Mouse (Mus musculus): Measurements from ENCODE around the gene Serinc5.

The Serinc5 gene

DNA sequence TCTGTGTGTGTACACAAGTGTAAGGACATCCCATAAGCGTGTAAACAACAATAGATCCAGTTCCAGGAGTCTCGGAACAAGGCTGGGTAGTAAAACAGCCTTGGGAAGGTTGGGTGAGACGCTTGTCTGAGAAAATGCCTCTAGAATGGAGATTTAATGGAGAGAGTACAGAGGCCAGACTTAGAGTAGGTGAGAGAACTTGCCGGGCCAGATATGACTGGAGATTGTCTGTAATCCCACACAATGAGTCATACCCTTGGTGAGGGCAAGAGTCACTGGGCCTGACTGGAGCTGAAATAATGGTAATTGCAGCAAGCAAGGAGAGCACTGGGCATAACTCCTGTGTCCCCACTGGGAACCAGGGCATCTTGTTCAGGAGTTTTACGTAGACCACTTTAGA lies 2.2 kb downstream of the Serinc5 start:
- no peak for DNase-seq (ENCODE audit: low read depth, low spot score)

DNA sequence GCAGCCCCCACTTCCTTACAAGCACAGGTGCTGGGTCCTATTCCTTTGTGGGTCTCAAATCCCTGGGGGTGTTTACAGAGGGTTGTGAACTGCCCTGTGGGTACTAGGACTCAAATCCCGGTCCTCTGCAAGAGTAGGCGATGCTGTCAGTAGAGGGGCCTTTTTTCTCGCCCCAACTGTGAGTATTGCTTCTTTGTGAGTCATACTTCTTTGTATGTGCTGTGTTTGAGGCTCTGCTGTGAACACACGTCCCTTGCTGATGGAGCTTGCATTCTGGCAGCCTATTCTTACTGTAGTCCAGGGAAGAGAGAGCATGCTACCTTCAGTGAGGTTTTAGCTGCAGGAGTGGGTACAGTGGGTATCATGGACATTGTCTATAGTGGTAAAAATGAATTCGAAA lies 4.3 kb downstream of the Serinc5 start:
- no peak for DNase-seq (ENCODE audit: low read depth, low spot score)

DNA sequence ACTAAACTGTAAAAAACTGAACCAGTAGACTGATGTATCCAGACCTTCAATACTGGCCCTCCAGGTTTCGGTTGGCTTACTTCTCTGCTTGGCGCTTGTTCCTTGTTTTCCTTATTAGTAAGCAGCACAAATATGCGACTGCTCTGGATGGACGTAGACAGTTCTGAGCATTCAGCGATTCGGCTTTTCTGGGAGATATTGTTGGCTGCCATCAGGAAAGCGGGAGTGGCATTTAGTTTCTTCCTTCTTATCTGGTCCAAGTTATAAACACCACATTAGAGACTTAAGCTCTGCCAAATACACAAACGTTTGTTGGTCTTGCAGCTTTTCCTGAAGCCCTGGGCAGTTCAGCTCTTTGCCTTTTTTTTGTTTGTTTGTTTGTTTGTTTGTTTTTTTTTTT lies 5.6 kb downstream of the Serinc5 start:
- no peak for DNase-seq (ENCODE audit: low read depth, low spot score)

DNA sequence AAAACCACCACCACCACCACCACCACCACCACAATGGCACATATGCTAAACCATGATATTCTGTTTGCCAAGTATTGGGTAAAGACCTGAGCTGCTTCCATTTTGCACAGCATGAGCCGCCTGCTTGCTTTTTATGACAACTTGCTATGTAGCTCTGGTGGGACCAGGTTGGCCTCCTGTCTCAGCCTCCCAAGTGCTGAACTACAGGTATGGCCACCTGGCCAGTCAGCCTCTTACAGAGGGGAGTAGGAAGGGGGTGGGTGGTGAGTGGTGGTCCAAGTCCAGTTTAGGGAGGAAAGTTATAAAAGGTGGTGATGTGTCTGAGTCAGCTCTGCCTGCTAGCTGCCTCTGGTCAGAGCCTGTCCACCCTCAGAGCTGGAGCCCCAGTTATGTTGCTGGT lies 15.3 kb downstream of the Serinc5 start:
- no peak for DNase-seq (ENCODE audit: low read depth, low spot score)

DNA sequence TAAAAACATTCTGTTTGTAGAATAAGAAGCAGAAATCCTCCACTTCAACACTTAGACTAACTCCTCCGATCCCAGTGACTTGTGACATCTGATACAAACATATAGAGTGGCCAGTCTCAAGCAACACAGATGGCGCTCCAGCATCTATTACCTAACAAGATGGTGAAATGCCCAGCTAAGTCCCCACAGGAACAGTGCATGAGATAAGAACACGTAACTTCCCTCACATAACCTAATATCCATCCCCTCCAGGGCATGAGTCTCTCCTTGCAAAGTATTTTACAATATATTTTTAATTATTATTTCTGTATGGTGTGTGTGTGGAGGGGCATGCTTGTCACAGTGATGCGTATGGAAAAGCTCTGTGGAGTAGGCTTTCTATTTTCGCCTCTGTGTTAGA lies 15.8 kb downstream of the Serinc5 start:
- no peak for DNase-seq (ENCODE audit: low read depth, low spot score)

DNA sequence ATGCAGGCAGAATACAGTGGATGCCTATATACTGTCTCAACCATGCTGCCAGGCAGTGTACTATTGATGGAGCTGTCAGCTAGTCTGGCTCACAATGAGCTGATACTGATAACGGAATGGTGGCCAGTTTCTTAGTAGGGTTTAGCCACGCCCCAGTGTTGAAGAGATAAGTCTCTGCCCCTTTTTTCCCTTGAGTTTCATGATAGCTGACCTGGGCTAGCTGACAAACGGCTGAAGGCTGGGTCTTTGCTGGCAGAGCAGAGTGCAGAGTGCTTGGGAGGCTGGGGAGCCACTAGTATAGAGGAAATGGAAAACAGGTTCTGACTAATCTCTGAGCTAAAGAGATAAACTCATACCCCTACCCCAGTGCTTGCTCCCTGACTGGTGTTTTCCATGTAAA lies 18.6 kb downstream of the Serinc5 start:
- DNase-seq (ENCODE audit: low read depth, low spot score): peak; percentile 28

DNA sequence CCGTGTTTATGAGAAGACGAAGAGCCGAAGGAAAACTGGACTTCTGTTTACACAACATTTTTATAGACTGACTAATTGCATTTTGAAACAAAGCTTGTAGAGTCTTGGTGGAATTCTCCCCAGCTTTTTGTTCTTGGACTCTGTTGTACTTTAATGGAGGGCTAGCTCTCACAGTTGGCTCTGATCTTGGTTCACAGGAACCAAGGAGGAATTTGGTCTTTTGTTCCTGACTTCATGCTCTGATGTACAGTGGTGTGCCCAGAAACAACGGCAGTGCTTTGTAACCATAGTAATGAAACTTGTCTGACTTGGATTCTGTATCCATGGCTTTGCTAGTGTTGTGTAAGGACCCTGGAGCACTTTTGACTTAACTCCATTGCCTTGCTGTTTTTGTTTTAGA lies 20.6 kb downstream of the Serinc5 start:
- no peak for DNase-seq (ENCODE audit: low read depth, low spot score)

DNA sequence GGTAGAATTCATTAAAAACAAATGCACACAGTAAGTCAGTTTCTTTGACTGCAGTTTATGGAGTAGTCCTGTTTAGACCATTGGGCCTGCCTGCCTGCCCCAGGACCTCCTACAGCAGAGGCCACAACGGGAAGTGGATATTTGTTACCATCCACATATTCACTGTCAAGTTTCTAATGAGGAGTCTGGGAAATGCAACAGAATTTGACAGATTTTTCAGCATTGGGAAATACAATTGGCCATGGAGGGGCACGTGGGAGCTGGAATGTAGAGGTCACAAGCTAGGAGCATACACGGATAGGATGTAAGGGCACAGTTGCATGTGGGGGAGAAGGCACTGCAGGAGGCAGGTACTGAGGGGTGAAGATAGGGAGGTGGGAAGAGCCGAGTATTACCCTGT lies 21.7 kb downstream of the Serinc5 start:
- no peak for DNase-seq (ENCODE audit: low read depth, low spot score)

DNA sequence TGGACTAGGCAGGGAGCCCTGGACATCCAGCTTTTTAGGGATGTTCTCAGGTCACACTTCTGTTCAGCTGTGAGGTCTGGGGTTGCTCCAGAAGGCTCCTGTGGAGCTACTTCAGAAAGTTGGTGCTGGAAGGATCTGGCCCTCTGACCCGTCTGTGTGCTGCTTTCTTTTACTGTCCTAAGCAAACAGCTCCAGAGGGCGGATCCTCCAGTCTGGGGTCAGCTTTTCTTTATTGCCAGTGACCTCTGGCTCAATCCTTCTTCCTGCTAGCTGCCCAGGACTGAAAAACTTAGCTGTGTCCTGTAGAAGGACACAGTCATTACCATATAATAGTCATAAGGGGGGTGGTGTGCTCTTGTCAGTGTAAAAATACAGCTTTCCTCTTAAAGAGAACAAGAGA lies 24.1 kb downstream of the Serinc5 start:
- DNase-seq (ENCODE audit: low read depth, low spot score): no peak

DNA sequence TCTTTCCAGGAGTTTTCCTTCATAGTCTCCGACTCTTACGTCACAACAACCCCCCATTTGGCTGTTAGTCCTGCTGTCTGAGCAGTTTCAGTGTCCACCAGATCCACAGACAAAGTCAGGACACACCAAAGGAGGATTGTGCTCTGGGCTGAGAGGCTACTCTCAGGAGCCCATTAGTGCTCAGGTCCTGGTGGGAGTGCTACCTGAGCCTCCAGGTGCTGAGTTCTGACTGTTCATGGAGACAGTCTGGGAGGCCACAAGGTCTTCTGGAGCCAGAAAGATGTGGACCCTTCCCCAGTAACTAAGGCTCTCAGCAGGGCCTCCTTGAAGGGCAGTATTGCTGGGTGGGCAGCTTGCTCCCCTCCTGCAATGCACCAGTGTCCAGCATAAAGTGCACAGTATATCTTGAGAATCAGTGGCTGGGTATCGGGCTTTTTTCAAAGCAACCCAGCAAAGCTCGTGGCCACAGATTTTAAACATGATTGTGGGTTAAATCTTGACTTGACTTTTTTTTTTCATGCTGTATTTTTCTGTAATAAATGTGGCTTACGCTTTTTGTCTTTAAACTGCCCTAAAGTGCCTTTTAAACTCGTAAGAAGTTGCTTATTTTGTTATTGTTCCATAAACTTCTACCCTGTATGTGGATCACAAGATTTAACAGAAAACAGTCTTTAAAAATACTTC lies 25.5 kb downstream of the Serinc5 start:
- no peak for DNase-seq (ENCODE audit: low read depth, low spot score)

DNA sequence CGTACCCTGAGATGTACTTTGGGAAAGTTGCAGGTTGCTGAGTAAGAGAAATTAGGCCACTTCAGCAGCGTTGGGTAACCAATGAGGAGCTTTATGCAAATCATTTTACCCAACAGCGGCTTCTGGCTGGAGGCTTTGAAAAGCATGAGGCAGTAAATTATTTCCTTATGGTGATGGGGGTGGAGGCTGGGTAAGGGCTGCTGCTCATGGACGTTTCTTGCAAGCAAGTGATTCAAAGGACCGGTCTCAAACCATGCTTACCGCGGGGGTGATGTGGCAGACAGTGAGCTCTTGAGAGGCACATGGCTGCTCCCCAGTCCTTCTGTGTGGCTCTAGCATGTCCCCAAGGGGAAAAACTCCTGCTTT lies 26.0 kb downstream of the Serinc5 start:
- DNase-seq (ENCODE audit: low read depth, low spot score): no peak

DNA sequence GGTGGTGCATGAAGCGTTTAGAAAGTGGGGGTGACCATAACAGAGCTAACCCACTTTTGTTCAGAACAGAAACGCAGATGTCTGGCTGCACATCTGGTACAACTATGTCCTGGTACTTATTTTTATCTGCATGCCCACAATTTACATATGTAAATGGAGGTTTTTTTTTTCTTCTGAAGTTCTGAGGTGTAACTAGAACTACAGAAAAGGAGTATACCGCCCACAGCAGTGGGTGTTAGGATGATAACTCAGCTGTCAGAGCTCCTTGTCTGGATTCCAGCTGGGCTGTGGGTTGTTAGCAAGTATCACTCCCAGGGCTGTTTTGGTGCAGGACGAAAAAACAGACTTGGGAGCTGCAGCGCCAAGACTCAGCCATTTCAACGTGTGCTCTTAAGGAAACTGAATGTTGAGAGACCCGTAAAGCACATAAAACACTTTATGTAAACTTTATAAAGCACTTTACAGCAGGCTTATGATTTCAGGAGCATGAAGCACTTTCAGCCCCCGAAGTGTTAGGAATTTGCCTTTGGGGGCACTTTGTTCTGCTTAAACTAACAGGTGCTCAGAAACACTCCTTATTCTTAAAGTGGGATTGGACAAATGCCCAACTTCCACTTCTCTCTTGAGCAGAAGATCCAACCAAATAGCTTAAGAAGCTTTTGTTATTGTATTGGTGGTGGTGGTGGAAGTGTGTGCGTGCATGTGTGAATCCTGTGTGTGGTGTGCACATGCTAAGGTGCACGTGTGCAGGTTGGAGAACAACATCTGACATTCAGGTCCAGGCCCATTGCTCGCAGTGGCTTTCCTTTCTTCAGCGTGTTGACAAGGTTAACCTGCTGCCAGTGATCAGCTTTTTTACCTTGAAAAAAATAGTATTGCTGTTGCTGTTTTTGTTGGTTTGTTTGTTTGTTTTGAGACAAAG lies 28.5 kb downstream of the Serinc5 start:
- no peak for DNase-seq (ENCODE audit: low read depth, low spot score)

DNA sequence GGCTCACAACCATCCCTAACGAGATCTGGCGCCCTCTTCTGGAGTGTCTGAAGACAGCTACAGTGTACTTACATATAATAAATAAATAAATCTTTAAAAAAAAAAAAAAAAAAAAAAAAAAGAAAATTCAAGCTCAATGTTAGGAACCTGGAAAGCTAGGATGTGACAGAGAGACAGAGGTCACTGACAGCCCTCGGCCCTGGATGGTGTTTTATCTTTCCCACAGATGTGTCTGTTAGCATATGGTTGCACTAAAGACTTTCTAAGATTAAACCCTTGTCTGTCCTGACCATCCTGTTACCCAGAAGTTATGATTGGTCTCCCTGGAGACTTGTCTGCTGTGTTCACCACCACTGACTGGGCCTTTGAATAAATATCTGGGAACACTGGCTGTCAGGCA lies 33.3 kb downstream of the Serinc5 start:
- no peak for DNase-seq (ENCODE audit: low read depth, low spot score)

DNA sequence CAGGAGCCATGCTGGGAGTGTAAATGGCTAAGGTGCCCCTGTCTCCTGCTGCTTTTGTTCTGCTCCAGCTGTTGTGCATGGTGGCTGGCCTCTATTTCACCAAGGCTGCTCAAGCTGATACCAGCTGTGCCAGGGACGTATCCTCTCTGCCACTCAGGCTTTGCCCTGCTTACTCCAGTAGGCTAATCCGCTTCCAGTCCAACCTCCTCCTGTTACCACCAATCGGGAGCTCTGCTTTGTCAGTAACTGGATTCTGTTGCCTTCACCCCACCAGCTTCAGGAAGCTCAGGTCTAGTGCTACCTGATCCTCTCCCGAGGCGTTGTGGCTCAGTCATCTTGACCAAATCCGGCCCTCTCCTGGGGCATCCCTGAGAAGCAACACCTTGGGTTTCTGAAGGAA lies 33.9 kb downstream of the Serinc5 start:
- no peak for DNase-seq (ENCODE audit: low read depth, low spot score)

DNA sequence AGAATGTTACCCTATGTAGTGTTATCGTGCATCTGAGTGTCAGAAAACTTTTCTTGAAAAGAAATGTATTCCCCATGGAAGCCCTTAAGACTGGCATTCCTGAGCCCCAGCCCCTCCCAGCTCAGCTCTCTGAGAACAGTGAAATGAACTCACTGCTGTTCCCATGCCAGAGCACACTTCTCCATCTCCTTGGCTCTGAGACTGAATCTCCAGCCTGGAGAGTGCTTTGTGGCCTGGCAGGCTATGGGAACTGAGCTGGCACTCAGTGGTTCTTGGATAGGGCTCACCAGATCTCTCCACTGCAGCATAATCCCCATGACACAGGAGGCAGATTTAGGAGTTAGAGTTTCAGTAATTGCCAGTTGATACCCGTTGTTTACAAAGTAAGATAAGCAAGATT lies 36.8 kb downstream of the Serinc5 start:
- DNase-seq (ENCODE audit: low read depth, low spot score): no peak

DNA sequence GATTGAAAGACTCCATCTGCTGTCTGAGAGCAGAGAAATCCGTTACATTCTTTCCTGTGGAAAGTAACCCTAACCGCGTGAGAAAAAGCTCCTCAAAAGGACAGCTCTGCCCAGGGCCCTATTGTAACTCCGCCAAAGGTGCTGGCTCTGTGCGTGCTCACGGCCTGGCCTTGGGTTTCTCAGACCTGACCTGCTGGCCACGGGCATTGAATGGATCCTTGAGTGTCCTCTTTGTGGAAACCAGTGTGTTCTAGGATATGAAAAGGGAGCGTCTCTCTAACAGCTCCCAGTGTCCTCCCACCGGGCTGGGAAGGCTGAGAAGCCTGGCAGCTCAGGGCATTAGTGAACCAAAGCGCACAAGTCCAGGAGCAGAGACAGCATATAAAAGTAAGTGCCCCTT lies 38.2 kb downstream of the Serinc5 start:
- no peak for DNase-seq (ENCODE audit: low read depth, low spot score)

DNA sequence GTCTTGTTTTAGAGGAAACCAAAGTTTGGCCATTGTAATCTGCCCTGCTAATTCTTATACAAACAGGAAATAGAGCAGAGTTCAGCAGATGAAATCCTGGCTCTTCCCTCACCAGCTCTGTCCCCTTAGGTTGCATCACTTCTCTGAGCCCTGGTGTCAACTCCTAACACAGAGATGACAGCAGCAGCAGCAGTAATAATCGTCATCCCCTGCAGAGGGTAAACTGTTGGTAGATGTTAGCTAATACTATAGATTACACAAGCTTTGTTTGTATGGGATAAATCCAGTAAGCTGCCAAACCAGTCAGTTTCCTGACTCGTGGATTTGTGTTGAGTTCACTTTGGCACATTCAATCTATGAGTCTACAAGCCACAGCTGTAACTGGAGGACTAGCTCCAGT lies 40.1 kb downstream of the Serinc5 start:
- no peak for DNase-seq (ENCODE audit: low read depth, low spot score)

DNA sequence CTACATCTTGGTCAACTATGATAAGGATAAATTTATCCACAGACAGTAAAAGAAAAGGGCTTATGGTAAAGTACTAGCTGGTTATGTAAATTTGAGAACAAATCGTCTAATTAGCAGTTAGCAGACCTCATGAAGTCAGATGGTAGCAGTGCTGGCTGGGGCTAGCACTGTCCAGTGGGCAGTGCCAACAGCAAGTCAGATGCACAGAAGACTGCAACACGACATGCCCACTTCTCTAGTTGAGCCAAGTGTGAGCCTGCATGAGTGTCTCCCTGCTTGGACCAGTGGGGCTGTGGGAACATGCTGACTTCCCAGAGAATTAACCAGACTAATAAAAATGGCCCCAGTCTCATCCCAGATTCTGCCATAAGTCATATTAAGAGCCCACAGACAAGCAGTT lies 41.6 kb downstream of the Serinc5 start:
- DNase-seq (ENCODE audit: low read depth, low spot score): no peak

DNA sequence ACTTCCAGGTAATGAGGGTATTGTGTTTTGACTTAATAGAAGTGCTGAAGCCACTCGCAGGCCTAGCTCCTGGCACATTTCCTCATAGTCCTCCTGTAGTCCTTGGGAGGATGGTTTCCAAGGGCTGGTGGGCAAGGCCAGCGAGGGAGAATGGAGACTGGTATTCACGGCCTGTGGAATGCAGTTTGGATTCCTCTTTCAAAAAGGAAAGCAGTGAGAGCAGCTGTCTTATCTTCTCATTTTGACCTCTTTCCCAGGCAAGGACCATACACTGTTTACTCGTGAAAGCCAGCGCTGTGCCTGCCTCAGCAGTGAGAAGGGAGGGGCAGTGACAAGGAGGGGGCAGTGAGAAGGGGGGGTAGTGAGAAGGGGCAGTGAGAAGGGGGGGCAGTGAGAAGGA lies 42.4 kb downstream of the Serinc5 start:
- no peak for DNase-seq (ENCODE audit: low read depth, low spot score)

DNA sequence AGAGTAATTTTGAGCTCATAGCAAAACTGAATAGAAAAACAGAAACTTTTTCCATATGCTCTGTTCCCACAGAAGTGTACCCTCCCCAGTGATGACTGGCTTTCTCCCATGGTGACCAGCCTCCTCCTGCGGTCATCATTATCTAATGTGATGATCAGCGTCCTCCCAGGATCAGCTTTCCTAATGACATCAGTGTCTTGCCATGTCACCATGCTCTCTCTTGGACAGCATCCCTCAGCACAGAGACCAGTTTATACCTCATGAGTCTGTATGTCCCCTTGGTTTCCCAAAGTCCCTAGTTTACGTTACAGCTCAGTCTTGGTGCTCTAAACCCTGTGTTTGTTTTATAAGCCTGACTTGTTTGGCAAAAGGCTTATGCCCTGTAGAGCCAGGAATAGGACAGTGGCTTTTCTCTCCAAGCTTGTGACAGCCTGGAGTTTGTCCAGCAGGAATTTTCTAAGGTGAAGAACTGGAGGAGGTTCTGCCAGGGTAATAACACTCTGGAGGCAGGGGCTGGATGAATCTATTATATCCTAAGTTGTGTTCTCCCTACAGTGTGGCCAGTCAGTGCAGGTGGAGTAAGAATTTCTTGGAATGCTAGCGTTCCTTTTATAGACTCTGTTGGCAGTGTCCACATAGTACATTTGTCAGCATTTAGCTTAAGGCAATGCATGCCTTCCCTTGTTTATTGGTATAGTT lies 46.1 kb downstream of the Serinc5 start:
- DNase-seq (ENCODE audit: low read depth, low spot score): no peak

DNA sequence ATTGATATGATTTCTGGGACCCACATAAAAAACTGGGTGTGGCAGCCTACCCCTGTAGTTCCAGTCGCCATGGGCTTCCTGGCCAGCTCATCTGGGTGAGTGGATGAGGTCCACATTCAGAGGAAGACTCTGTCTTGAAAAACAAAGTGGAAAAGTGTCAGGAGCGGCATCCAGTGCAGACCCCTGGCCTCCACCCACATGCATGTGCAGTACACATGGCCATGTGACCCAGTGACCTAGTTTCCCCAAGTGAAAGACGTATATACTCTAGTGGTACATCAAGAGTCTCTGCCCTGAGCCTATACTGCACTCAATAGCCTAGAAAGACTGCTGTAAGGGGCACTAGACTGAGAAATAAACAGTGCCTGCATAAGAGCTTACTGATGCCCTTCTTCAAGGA lies 48.7 kb downstream of the Serinc5 start:
- DNase-seq (ENCODE audit: low read depth, low spot score): no peak

DNA sequence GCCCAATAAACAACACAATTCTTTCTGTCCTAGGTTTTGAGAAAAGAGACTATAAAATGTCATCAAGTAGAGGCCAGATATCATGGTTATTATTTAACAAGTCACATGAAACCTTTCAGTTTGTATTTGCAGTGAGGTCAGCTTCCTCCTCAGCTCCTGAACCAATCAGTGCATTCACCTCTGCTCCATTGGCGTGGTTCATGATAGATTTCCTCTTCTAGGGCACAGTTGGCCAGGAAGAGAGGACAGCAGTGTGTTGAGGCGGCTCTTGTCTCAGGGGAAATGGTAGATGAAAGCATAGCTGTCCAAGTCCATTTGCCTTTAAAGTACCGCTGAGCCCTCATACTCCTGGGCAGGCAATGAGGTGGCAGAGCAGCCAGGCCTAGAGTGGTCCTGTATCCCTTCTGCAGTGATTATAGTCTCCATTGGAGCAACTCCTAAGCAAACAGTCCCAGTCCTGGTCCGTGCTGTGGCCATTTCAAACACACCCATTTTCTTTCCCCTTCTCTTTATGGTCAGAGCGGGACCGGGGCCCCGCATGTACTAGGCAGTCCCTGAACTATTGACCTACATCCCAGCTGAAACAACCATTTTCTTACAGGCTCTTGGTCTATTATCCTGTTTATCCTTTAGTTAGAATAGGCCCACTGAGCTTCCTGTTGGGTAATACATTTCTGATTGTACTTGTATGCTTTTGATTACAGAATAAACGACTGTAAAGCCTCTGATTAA lies 51.8 kb downstream of the Serinc5 start:
- no peak for DNase-seq (ENCODE audit: low read depth, low spot score)
